Mouse (Mus musculus) inflammation-experienced regulatory T-cells, adult 6 months (primary cell): ENCODE measurements around the gene Ankrd33. TPM values are rescaled to one million over a fixed set of nuclear protein-coding genes. Genes with fewer than 3 reads are reported as not detected.

Source experiments
- ATAC-seq: one replicate; pipeline ENCODE4 v1.8.0; 2017
- polyA plus RNA-seq, 3 experiments: library from polyadenylated mRNA; unstranded; fragments of 100-300 nt; shearing (Covaris generic); gene quantifications; one replicate each; pipeline ENCODE4 v1.2.1; 2017

Gene Ankrd33
- not detected for polyA plus RNA-seq

DNA sequence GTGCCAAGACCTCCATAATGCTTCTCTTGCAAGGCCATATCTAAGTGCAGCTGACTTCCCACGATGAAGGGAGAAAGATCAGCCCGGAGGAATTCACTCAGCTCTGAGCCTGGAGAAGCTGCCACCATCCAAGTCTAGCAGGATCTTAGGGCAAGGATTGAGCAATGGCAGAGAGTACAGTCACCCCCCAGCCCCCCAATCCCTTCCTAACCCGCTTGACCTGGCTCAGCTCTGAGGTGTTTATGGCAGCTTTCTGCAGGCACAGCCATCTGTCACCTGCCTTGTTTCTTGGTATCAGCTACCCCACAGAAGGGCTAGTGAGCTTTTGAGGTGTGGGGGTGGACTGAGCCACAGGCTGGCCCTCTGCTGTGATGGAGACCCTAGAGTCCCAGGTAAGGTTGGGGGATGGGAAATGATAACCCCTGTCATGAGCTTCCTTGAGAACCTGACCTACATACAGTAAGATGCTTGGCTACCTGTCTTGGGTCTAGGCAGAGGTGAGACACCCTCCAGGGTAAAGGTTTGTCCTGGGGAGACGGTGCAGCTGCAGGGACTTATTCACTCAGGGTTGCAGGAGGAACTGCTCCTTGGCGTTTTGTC, at the start of gene Ankrd33:
Ankrd33 (plus strand) TSS at position 245 of the 600 bp plus-strand sequence.
- ATAC-seq: no peak

DNA sequence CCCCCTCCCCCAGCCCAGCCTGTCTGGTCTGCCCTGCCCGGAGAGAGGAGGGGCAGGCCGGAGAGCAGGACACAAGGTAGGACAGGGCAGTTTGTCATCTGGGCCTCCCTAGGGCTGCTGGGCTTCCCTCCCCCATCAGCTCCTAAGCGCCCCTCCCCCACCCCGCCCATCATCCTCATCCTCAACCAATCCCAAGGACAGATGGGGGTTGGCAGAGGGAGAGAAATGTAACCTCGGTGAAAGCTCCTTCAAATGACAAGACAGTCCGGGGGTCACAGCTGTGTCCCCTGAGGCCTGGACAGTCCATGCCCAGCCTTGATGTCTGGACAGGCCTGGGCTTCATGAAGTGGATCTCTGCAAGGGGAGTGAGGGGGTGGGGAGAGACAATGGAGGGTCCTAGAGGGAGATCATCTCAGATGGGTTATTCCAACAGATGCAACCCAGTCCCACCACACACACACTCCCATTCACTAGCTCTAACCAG, 49.1 kb upstream of the Ankrd33 start:
- no peak for ATAC-seq

DNA sequence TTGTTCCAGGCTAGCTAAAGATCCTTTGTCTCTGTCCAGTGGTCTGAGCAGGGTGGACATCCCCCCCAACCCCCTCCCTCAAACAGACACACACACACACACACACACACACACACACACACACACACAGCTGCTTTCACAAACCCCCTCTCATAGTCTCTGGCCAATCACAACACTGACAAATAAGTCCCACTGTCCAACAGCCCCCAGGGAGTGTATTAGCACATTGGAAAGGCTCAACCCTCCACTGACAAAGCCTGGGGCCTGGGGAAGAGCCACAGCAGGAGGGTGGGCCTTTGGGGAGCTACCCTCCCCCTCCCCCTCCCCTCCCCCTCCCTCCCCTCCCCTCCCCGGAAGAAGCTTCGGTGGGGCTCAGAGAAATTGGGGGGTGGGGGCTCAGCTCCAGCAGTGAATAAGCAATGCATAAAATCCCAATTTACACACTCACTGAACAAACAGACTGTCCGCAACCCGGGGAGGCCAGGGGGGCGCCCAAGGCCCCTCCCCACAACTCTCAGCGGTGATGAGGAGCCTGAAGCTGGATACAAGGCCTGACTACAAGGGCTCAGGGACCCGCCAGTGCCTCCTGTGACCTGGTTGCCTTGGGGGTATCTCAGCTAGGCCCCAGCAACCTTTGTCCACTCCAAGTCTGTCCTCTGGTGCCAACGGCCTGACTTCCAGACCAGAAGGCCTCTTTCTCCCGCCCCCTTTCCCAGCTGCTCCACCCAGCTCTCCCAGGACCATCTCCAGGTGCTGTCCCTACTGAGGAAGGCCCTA, 48.4 kb upstream of the Ankrd33 start:
- ATAC-seq: no peak

DNA sequence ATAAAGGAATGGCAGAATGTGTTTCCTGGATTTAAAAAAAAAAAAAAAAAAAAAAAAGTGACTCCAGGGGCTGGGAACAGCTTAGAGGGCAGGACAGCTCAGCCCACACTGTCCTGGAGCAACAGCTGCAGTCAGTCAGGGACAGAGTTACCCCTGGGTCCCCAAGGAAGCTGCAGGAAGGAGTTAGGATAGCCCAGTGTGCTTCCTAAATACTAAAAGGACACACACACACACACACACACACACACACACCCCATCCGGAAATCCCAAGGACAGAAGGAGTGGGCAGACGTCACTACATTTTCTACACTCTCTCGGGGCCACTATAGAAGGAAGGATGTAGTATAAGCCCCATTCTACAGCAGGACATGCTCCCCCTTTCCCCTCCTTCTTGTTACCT, 47.5 kb upstream of the Ankrd33 start:
- ATAC-seq: no peak

GRCm38 (mm10) chr15:101068671-101069070, 46.9 kb upstream of the Ankrd33 start:
- no peak for ATAC-seq

DNA sequence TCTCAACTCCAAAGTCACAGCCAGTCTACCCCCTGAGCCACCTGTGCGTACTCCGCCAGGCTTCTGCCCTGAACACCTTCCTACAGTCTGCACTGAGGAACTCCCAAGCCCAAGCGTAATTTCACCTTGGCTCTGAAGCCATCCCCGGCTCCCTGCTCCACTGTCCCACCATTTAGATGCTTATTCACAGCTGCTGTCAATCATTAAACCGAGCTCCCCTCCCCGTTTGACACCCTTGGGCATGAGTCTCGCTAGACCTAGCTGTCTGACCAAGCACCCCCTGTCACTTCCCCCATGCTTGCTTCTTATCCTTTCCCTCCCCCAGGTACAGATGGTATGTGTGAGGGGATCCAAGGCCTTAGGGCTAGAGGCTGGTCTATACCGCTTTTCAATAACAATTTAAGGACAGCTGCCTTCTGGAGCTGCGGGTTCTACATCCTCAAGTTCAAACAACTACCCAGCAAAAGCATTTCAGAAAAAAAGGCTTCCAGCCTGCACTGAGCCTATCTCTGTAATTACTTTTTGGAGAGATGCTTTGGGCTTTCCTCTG, 45.8 kb upstream of the Ankrd33 start:
- no peak for ATAC-seq

- ATAC-seq: no peak
Observed at GRCm38 (mm10) chr15:101070762-101071161, 44.8 kb upstream of the Ankrd33 start.

GRCm38 (mm10) chr15:101072736-101073135, 42.8 kb upstream of the Ankrd33 start:
- ATAC-seq: no peak

DNA sequence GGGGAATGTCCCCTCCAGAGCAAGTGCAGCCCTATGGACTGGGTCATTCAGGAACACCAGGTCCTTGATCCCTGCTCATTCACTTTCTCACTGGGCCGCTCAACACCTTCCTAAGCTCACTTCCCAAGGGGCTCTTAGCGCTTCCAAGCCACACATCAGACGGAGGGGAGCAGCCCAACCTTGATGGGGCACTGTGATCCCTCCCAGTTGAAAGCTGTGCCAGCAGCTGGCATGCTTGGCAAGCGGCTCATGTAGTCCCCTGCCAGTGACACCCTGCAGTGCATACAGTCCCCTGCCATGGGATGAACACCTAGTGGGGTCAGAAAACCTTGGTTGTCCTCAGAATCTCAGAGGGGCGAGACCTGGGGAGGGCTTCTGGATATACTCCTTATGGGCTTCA, 41.5 kb upstream of the Ankrd33 start:
- ATAC-seq: no peak

- ATAC-seq: no peak
Observed at GRCm38 (mm10) chr15:101075150-101075549, 40.4 kb upstream of the Ankrd33 start.

- ATAC-seq: no peak
Observed at GRCm38 (mm10) chr15:101075656-101076055, 39.9 kb upstream of the Ankrd33 start.

- no peak for ATAC-seq
Observed at GRCm38 (mm10) chr15:101076071-101077000, 39.2 kb upstream of the Ankrd33 start.

- ATAC-seq: no peak
Observed at GRCm38 (mm10) chr15:101077001-101077812, 38.3 kb upstream of the Ankrd33 start.

DNA sequence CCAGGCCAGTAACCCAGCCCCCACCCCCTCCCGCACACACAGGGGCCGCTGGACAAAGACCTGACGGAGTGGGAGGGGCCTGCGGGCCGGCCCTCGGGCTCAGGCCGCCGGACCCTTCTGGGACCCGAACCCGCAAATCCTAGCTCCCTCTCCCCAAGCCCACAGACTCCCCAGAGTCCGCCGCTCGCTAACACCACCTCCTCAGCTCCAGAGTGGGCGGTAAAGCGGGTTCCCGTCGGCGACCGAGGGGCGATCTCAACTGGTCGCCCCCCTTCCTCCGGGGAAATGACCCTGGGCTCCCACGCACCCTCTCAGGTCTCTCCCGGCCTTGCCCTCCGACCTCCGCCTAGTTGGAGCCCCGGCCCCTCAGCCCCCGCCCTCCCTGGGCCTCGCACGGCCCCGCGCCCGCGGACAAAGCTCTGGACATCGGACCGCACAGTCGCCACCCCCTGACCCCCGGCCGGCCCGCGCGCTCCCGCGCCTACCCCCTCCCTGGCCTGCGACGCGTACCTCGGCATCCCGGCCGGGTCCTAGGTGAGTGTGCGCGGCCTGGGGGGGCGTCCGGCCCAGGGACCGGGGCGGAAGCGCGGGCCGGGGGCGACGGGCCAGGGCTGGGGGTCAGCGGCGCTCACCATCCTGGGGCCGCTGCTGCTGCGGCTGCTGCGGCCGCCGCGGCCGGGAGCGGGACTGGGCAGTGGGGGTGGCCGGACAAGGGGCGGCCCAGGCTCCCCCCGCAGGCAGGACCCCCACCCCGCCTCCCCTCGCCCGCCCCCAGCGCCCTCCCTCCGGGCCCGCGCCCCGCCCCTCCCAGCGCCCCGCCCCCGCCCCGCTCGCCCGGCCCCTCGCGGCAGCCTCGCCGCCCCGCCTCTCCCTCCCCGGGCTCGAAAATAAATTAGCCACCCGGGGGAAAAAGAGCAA, 37.5 kb upstream of the Ankrd33 start, which contains the start of gene Fignl2:
Fignl2 (minus strand) TSS at position 755 of the 918 bp plus-strand sequence.
- ATAC-seq: no peak

DNA sequence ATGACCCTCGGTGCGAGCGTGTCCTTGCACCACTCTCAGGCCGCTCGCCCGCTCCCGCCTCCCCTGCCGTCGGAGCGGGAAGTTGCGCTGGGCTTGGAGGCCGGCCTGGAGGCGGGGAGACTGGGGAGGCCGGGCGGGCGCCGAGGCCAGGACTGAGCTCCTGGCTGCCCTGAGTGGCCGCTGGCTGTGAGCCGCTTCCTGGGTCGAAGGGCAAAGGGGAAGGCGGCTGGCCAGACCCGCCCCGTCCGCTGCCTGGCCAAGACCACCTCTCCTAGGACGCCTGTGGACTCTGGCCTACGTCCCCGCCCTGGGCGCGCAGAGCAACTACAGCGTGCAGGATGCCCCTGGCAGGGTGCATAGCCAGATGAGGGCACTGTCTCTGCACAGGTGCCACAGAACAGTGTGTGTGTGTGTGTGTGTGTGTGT, 36.8 kb upstream of the Ankrd33 start:
- ATAC-seq: no peak

GRCm38 (mm10) chr15:101080031-101080520, 35.5 kb upstream of the Ankrd33 start:
- no peak for ATAC-seq

- ATAC-seq: no peak
Observed at GRCm38 (mm10) chr15:101081035-101081548, 34.5 kb upstream of the Ankrd33 start.

- no peak for ATAC-seq
Observed at GRCm38 (mm10) chr15:101082236-101082635, 33.3 kb upstream of the Ankrd33 start.

DNA sequence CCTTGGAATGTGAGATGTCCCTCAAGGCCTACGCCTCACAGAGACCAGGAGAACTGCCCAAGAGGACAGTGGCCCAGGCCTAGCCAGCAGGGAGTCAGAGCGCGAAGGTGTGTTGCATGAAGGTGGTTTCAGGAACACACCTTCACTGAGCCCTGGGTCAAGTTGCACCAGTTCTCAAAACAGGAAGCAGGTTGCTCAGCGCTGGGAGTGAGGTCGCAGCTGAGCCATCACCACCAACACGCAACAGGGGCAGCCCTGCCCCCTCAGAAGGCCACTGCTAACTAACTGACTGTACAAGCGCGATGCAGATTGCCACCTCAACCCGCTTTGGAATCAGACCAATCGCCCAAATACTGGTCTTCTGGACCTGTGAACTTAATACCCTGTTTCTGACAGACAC, 31.1 kb upstream of the Ankrd33 start:
- ATAC-seq: no peak

GRCm38 (mm10) chr15:101086451-101086850, 29.1 kb upstream of the Ankrd33 start:
- ATAC-seq: no peak
